Mouse (Mus musculus) myocyte (in vitro differentiated cells): ENCODE data around the gene Chst8.

Experiments used
- CEBPB ChIP-seq: IDR thresholded peaks from 2 replicates; pipeline ENCODE4 v1.6.1; 2011; ENCODE audit warnings: mild to moderate bottlenecking, moderate library complexity; ENCODE audit not compliant: poor library complexity, insufficient read depth, severe bottlenecking
- E2F4 ChIP-seq: IDR thresholded peaks from one replicate; pipeline ENCODE4 v1.6.1; 2011; ENCODE audit warnings: mild to moderate bottlenecking, control low read depth, moderate library complexity; ENCODE audit not compliant: insufficient read depth
- POLR2A ChIP-seq: IDR thresholded peaks from one replicate; pipeline ENCODE4 v1.6.1; 2011; ENCODE audit warnings: low read depth, mild to moderate bottlenecking, control low read depth, moderate library complexity; ENCODE audit not compliant: insufficient read length
- TCF12 ChIP-seq: IDR thresholded peaks from one replicate; pipeline ENCODE4 v1.6.1; 2011; ENCODE audit warnings: mild to moderate bottlenecking, control low read depth; ENCODE audit not compliant: poor library complexity, insufficient read depth, severe bottlenecking
- USF1 ChIP-seq: IDR thresholded peaks from one replicate; pipeline ENCODE4 v1.6.1; 2011; ENCODE audit warnings: low read depth, mild to moderate bottlenecking, control low read depth, moderate library complexity

DNA sequence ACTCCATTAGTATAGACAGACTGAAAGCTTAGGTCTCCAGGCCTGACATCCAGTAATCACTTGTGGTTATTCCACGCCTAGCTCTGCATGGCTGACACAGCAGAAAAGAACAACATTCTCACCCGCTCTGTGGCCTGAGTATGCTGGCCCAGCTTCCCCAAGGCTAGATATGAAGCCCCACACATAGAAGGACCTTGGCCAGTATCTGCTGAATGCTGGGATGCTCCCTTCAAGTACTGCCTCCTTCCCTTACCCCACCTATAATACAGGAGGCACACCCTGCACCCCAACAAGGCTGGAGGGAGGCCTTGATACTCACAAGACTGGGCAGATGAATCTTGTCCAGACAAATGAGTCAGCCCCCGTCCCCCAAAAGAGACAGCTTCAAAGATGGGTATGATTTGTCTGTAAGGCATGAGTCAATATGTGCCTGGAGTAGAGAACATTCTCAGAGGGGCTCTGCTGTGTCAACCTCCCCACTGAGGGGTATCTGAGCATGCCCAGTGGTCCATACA, 6.8 kb downstream of the Chst8 start:
- TF ChIP-seq TCF12 = no peak
- TF ChIP-seq CEBPB = no peak
- no peak for TF ChIP-seq E2F4
- no peak for TF ChIP-seq POLR2A
- TF ChIP-seq USF1 = no peak
